Mouse (Mus musculus): Measurements from ENCODE around the gene Cygb.
"Not testable (repeated sequence)": the region's sequence is repeated elsewhere in the genome, so short reads cannot be mapped to it uniquely, and the experiment has no call there.

Cygb gene

DNA sequence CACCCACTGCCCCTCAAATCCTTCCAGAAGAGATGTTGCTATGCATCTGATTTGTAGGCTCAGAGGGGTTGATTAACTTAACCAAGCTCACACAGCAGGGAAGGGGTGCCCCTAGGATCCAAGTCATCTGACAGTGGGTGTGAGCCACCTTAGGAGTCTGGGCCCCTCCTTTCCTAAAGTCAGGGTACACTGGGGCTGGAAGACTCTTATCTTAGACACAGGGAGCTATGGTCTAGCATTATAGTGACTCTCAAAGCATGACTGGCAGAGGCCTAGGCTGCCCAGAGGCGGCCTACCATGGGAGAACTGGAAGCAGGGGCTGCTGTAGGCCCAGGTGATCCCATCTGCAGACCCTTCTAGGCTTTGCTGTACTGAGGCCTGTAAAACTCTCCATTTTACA lies 41.6 kb downstream of the Cygb start:
- DNase-seq = no peak

GRCm38 (mm10) chr11:116611883-116612282 lies 42.2 kb downstream of the Cygb start:
- no peak for DNase-seq

DNA sequence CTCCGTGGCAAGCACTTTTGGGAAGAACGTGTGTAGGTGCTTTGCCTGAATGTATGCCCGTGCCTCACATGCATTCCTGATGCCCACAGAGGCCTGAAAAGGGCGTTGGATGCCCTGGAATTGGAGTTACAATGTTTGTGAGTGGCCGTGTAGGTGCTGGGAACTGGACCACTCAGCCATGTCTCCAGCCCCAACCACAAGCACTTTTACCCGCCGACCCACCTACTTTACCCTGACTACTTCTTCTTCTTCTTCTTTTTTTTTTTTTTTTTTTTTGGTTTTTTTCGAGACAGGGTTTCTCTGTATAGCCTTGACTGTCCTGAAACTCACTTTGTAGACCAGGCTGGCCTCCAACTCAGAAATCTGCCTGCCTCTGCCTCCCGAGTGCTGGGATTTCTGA lies 42.9 kb downstream of the Cygb start:
- DNase-seq = not testable (repeated sequence)

DNA sequence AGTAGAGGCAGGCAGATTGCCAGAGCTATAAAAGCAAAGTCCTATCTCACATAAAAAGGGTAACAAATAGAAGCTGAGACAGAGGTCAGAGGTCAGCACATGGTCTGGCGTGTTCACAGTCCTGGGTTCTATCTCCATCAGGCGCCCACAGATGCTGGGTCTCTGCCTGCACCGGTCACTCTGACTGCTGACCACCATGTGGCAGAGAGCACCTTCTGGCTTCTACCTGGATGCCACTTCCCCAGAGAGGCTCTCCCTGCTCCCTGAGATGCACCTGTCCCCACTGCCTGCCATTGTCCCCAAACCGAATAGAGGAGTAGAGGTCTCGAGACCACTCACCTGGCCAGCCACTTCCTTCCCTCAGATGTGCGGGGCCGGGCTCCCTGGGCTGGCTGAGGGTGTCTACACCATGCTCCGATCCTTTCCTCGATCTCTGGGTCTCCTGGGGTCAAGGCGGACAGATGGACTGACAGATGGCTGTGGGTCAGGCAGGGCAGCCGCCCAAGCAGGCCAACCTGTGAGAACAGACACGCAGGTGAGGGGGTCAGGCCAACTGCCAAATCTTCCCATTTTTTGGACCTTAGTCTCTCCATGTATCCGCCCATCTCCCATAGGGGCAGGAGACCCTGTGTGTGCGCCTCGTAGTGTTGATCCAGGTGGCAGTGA lies 44.0 kb downstream of the Cygb start:
- DNase-seq = no peak

GRCm38 (mm10) chr11:116607717-116608116 lies 46.4 kb downstream of the Cygb start:
- DNase-seq = no peak

- DNase-seq = no peak
Observed at GRCm38 (mm10) chr11:116604097-116604496, 50.0 kb downstream of the Cygb start.

GRCm38 (mm10) chr11:116603339-116603738 lies 50.8 kb downstream of the Cygb start:
- DNase-seq = no peak

DNA sequence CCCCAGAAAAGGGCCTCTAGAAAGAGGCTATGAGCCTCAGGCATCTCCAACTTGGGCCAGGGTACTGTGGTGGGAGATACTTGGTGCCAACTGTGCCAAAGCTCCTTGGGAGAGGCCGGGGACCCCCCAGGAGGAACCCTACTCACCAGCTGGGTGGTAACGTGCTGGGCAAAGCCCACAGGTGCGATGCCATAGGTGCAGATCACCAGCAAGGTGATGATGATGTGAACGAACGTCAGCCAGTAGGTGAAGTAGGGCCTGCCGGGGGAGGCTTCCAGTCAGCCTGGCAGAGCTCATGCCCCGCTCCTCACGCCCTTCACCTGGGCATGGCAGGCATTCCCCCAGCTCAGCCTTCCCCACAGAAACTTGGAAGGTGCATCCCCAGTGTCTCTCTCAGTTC lies 52.1 kb downstream of the Cygb start:
- DNase-seq = no peak

DNA sequence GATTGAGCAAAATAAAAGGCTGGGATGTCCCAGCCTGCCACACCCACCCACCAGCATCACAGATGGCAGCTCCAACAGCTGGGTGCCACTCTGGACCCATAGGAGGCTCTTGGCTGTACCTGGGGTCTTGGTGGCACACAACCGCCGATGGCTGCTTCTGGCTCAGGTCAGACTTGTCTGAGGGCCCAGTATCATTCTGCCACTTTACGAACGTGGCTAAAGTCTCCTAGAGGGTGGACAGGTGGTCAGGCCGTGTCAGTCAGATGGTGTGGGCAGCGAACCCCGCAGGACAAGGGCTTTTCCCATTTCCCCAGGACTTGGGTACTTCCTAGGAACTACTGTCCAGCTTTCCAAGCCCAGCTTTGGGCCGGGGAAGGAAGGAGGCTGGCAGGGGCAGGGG lies 52.9 kb downstream of the Cygb start:
- no peak for DNase-seq

DNA sequence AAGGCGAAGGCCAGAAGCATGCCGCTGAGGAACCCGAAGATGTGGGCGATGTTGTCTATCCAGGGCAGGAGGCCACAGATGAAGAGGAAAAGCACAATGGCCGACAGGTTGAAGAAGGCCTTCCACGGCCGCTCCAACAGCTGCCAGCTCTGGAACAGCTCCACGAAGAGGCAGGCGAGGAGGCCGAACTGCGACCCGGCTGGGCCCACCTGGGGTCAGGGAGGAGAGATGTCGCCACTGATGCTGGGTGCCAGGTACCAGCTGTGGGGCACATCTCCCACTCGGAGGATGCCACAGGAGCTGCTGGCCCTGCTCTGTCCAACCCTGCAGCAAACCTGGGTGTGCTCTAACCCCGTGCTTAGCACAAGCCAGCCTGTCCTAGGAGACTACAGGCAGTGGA lies 54.9 kb downstream of the Cygb start:
- DNase-seq = no peak

GRCm38 (mm10) chr11:116598193-116598592 lies 55.9 kb downstream of the Cygb start:
- DNase-seq = no peak

DNA sequence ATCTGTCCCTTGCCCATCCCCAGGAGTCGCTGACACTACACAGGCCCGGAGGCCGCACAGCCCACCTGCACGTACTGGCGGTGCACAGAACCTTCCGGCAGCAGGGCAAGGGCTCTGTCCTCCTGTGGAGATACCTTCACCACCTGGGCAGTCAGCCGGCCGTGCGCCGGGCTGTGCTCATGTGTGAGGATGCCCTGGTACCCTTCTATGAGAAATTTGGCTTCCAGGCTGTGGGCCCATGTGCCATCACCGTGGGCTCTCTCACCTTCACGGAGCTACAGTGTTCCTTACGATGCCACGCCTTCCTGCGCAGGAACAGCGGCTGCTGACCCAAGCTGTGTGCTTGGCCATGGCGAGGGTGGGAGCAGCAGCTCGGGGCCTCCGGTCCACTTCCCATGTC lies 57.3 kb downstream of the Cygb start:
- no peak for DNase-seq
